Mouse (Mus musculus) testis, adult 2 months (tissue): ENCODE measurements around the gene Oxld1.

Experiments
- CTCF ChIP-seq: fragments of 200-500 bp; IDR thresholded peaks from 2 replicates; pipeline ENCODE4 v1.5.1; 2012; ENCODE audit warnings: low read depth, mild to moderate bottlenecking, inconsistent platforms, low read length, moderate library complexity; ENCODE audit not compliant: control insufficient read depth, insufficient read depth, insufficient replicate concordance
- POLR2A ChIP-seq: fragments of 200-500 bp; IDR thresholded peaks from 2 replicates; pipeline ENCODE4 v1.6.1; 2012; ENCODE audit warnings: low read depth, mild to moderate bottlenecking, inconsistent platforms, low read length, moderate library complexity; ENCODE audit not compliant: control insufficient read depth

DNA sequence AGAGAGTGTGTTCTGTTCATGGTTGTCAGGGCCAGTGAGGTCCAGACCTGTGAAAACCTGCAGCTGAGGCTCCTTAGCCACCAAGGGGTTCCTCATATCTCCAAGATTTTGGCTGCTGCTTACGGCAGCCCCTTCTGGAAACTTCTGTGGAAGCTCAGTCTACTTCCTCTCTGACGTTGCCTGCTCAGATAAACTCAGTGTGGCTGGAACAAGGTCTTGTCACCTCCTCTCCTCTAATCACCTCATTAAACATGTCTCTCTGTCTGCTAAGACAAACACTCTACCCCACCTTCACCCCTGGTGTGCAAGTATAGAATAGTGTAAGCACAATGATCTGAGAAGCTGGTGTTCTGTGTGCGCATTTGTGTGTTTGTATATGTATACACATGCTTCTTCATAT lies 12.4 kb downstream of the Oxld1 start:
- no peak for TF ChIP-seq CTCF
- no peak for TF ChIP-seq POLR2A
